Mouse (Mus musculus) heart, embryonic 15.5 days (tissue): ENCODE results near the gene Ndufa6. TPM values are rescaled to one million over a fixed set of nuclear protein-coding genes. Genes with fewer than 3 reads are reported as not detected.
"Not testable (repeated sequence)": the region's sequence is repeated elsewhere in the genome, so short reads cannot be mapped to it uniquely, and the experiment has no call there.

Source experiments
- ATAC-seq: fragments of 200-750 bp; cut with Nextera tagmentation; replicated peaks from 2 replicates; pipeline ENCODE4 v1.8.0; 2017; ENCODE audit warnings: low read depth, moderate TSS enrichment; ENCODE audit not compliant: insufficient number of reproducible peaks, insufficient read depth, low FRiP score
- H3K27ac ChIP-seq: fragments of 300-500 bp; sonication (generic); 2 replicates; pipeline ENCODE4 v1.5.1; 2015; ENCODE audit warnings: mild to moderate bottlenecking, inconsistent platforms
- H3K27me3 ChIP-seq: fragments of 300-500 bp; sonication (generic); 2 replicates; pipeline ENCODE4 v1.6.1; 2015; ENCODE audit warnings: inconsistent platforms
- H3K36me3 ChIP-seq: fragments of 300-500 bp; sonication (generic); 2 replicates; pipeline ENCODE4 v1.6.1; 2015; ENCODE audit warnings: mild to moderate bottlenecking, inconsistent platforms
- H3K4me1 ChIP-seq: fragments of 300-500 bp; sonication (generic); replicated peaks from 2 replicates; pipeline ENCODE4 v1.6.1; 2015; ENCODE audit warnings: inconsistent platforms
- H3K4me2 ChIP-seq: fragments of 300-500 bp; sonication (generic); 2 replicates; pipeline ENCODE4 v1.6.1; 2015; ENCODE audit warnings: inconsistent platforms, mild to moderate bottlenecking, moderate library complexity
- H3K4me3 ChIP-seq: fragments of 300-500 bp; sonication (generic); 2 replicates; pipeline ENCODE4 v1.5.1; 2015; ENCODE audit warnings: mild to moderate bottlenecking, inconsistent platforms
- H3K9ac ChIP-seq: fragments of 300-500 bp; sonication (generic); 2 replicates; pipeline ENCODE4 v1.6.1; 2015; ENCODE audit warnings: mild to moderate bottlenecking, inconsistent platforms
- H3K9me3 ChIP-seq: fragments of 300-500 bp; sonication (generic); replicated peaks from 2 replicates; pipeline ENCODE4 v1.6.1; 2016; ENCODE audit warnings: inconsistent platforms
- WGBS: fragments of 180-500 bp; shearing (Covaris S2); methylation state at CpG from one replicate; pipeline ENCODE4 v1.1.7; 2015; ENCODE audit warnings: mixed read lengths; 5-methylcytosine and 5-hydroxymethylcytosine counted together
- polyA plus RNA-seq: library from polyadenylated mRNA; unstranded; fragments of >200 nt; fragmentation: Nextera tagmentation; extraction: Ambion mirVana; gene quantifications from 2 replicates; pipeline ENCODE4 v1.2.1, GENCODE M21; 2015

The Ndufa6 gene
- polyA plus RNA-seq, 1 experiment from 2014 or later: 678 TPM

- H3K27ac ChIP-seq: no peak overlapping the region
These were observed 14.0 kb upstream of the Ndufa6 start for GRCm38 (mm10) chr15:82368146-82368545.

GRCm38 (mm10) chr15:82364561-82364960, 10.4 kb upstream of the Ndufa6 start:
- 8% methylated on average over 5 of the region's 9 CpGs for WGBS
- not testable (repeated sequence) for H3K36me3 ChIP-seq, H3K9ac ChIP-seq, ATAC-seq, H3K4me3 ChIP-seq, H3K9me3 ChIP-seq, H3K4me1 ChIP-seq, H3K27me3 ChIP-seq
- Histone ChIP-seq H3K4me2 (peak overlapping the region; percentile 45; the same call in 1 of the 2 replicates), H3K27ac (peak overlapping the region; percentile 57; the same call in 1 of the 2 replicates)

More at GRCm38 (mm10) chr15:82368146-82368545, 14.0 kb upstream of the Ndufa6 start:
- H3K27me3 ChIP-seq: no peaks in the 10 kb centered on the region
- H3K4me1 ChIP-seq: 0 out of 2 replicates have a peak, but pooled peaks cover 2% of the 10 kb centered on the region
- ATAC-seq: no peak
- no peaks in the 10 kb centered on the region for H3K9me3 ChIP-seq
- H3K4me3 ChIP-seq: no peak overlapping the region
- H3K9ac ChIP-seq: no peak overlapping the region
- no peak overlapping the region for H3K4me2 ChIP-seq
- 80% methylated on average over 4 of the region's 4 CpGs for WGBS
- H3K36me3 ChIP-seq: peaks cover 3% of the 10 kb centered on the region; the same call in 1 of the 2 replicates

- not testable (repeated sequence) for H3K9ac ChIP-seq, H3K4me3 ChIP-seq, H3K9me3 ChIP-seq, H3K36me3 ChIP-seq, ATAC-seq, H3K27me3 ChIP-seq, H3K27ac ChIP-seq, H3K4me2 ChIP-seq
- WGBS: 52% methylated on average over 11 of the region's 12 CpGs
- H3K4me1 ChIP-seq: peaks cover 12% of the 10 kb centered on the region
These were observed 9.7 kb upstream of the Ndufa6 start for GRCm38 (mm10) chr15:82363801-82364200.

GRCm38 (mm10) chr15:82362234-82362633, 8.1 kb upstream of the Ndufa6 start:
- no peak overlapping the region for H3K4me3 ChIP-seq
- no peak overlapping the region for H3K9ac ChIP-seq
- no peaks in the 10 kb centered on the region for H3K36me3 ChIP-seq
- no peaks in the 10 kb centered on the region for H3K9me3 ChIP-seq
- peaks cover 18% of the 10 kb centered on the region for H3K4me1 ChIP-seq
- H3K27ac ChIP-seq: peak overlapping the region; percentile 78
- peak; percentile 75 for ATAC-seq
- no peaks in the 10 kb centered on the region for H3K27me3 ChIP-seq
- 59% methylated on average over 4 of the region's 4 CpGs for WGBS
- no peak overlapping the region for H3K4me2 ChIP-seq

DNA sequence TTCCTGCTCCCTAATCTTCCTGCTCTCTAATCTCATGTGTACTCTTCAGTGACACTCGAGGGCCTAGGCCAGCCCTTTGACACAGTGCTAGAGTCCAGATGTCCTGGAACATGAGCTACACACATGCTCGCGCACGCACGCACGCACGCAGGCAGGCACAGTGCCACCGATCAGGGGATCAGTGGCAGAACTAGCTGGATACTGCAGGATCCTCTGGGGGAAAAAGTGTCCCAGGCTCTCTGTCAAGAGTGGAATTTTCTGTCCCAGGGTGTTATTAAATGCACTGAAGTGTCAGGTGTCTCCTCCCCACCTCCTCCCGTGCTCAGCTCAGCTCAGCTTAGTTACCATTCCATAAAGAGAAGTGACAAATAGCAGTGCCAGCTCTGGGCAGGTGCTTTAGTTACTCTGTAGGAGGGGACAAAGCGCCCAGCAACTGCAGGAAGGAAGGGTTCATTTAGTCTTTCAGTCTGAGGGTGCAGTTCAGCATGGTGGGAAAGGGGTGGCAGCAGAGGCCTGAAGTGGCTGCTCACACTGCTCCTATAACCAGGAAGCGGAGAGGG, 7.4 kb upstream of the Ndufa6 start:
- 0 out of 2 replicates have a peak overlapping the region, but pooled peaks have one; percentile 4 for H3K9ac ChIP-seq
- no peak overlapping the region for H3K4me2 ChIP-seq
- no peaks in the 10 kb centered on the region for H3K9me3 ChIP-seq
- no peaks in the 10 kb centered on the region for H3K36me3 ChIP-seq
- 54% methylated on average over 11 of the region's 11 CpGs for WGBS
- H3K27me3 ChIP-seq: no peaks in the 10 kb centered on the region
- peaks cover 18% of the 10 kb centered on the region for H3K4me1 ChIP-seq
- peak overlapping the region; percentile 78 for H3K27ac ChIP-seq
- peak; percentile 69 for ATAC-seq
- H3K4me3 ChIP-seq: no peak overlapping the region

- peaks cover 22% of the 10 kb centered on the region for H3K4me1 ChIP-seq
- H3K4me3 ChIP-seq: no peak overlapping the region
- H3K4me2 ChIP-seq: peak overlapping the region; percentile 26; the same call in 1 of the 2 replicates
- ATAC-seq: no peak
- 0 out of 2 replicates have a peak overlapping the region, but pooled peaks have one; percentile 19 for H3K9ac ChIP-seq
- peak overlapping the region; percentile 62 for H3K27ac ChIP-seq
- no peaks in the 10 kb centered on the region for H3K9me3 ChIP-seq
- 48% methylated on average over 22 of the region's 22 CpGs for WGBS
- no peaks in the 10 kb centered on the region for H3K27me3 ChIP-seq
- no peaks in the 10 kb centered on the region for H3K36me3 ChIP-seq
These were observed 4.5 kb upstream of the Ndufa6 start for GRCm38 (mm10) chr15:82358431-82359260.

DNA sequence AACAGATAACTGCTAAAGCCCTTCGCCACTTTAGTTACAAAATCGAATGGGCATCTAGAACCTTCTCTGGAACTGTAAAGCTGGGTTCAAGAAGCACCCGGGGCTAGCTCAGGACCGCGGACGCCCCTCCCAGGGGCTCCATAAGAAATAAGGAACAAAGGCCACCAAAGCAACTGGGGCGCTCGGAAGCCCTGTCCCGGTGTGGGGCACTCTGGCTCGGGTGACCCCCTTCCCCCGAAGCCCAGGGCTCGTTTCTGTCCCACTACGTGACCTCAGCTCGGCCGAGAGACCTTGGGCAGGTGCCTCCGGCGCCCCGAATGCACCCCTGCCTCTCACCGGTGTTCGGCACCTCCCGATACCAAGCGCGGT, 393 bp downstream of the Ndufa6 start:
- peak; percentile 37 for ATAC-seq
- 0% methylated on average over 23 of the region's 23 CpGs for WGBS

DNA sequence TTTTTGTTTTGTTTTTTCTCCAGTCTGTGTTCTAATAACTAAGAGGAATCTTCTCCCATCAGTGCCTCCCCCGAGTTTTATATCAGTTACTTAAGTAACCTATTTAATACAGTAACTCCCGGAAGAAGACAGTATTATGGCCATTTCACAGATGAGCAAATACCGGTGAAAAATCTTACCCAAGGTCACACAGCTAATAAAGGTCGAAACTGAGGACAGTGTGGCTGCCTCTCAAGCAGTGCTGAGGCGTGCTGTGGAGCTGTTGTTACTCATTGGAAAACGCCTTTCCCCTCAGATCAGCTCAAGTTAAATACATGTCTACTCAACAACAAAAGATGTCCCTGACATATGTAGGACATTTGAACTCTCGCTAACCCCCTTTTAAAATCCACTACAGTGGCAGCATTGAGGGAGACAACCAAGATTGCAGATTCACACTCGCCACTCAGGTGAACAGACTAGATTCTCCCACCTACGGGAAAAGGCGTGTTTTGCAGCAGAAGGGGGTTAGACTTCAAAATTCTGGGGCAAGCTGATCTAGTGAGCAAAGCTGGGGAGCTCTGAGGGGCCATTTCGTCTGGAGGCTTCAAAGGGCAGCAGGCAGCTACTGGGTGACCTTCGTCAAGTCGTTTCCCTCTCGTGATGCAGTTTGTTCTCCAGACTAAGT, 911 bp downstream of the Ndufa6 start:
- peak overlapping the region; percentile 98 for H3K9ac ChIP-seq
- 20% methylated on average over 14 of the region's 14 CpGs for WGBS
- H3K4me1 ChIP-seq: peaks cover 24% of the 10 kb centered on the region
- no peaks in the 10 kb centered on the region for H3K27me3 ChIP-seq
- no peak for ATAC-seq
- H3K4me3 ChIP-seq: peak overlapping the region; percentile 88
- peak overlapping the region; percentile 81 for H3K4me2 ChIP-seq
- H3K9me3 ChIP-seq: no peaks in the 10 kb centered on the region
- peak overlapping the region; percentile 90 for H3K27ac ChIP-seq
- peaks cover 30% of the 10 kb centered on the region for H3K36me3 ChIP-seq

More for the DNA sequence above, 393 bp downstream of the Ndufa6 start:
- Histone ChIP-seq H3K36me3 (peaks cover 25% of the 10 kb centered on the region), H3K4me2 (peak overlapping the region; percentile 81), H3K9me3 (no peaks in the 10 kb centered on the region), H3K4me3 (peak overlapping the region; percentile 88), H3K9ac (peak overlapping the region; percentile 98), H3K27me3 (no peaks in the 10 kb centered on the region), H3K4me1 (peaks cover 29% of the 10 kb centered on the region), H3K27ac (peak overlapping the region; percentile 90)

DNA sequence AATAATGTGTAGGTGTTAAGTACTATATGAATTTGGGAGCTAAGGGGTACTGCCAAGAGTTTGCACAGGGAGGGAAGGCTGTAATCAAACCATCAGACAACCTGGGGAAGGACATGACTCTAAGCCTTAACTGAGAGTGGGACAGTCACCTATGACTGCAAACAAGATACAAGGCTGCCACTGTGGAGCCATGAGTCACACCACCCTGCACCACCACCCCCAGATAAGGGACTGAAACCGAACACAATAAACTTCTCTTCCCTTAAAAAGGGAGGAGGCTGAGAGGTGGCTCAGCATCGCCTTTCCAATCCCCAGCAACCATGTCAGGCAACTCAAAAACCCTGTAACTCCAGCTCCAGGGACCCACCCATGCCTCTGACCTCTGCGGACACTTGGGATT, 2.6 kb downstream of the Ndufa6 start:
- no peak overlapping the region for H3K27ac ChIP-seq
- peaks cover 35% of the 10 kb centered on the region for H3K36me3 ChIP-seq
- no peaks in the 10 kb centered on the region for H3K27me3 ChIP-seq
- H3K4me2 ChIP-seq: no peak overlapping the region
- no peaks in the 10 kb centered on the region for H3K9me3 ChIP-seq
- no peak for ATAC-seq
- peaks cover 37% of the 10 kb centered on the region for H3K4me1 ChIP-seq
- H3K9ac ChIP-seq: no peak overlapping the region
- WGBS: 53% methylated on average over 3 of the region's 3 CpGs
- H3K4me3 ChIP-seq: no peak overlapping the region

- H3K27me3 ChIP-seq: no peaks in the 10 kb centered on the region
- H3K9ac ChIP-seq: no peak overlapping the region
- ATAC-seq: no peak
- no peak overlapping the region for H3K4me2 ChIP-seq
- 80% methylated on average over 4 of the region's 4 CpGs for WGBS
- no peak overlapping the region for H3K4me3 ChIP-seq
- H3K27ac ChIP-seq: no peak overlapping the region
- no peaks in the 10 kb centered on the region for H3K9me3 ChIP-seq
- peaks cover 37% of the 10 kb centered on the region for H3K4me1 ChIP-seq
- H3K36me3 ChIP-seq: peaks cover 35% of the 10 kb centered on the region
These were observed 3.8 kb downstream of the Ndufa6 start for GRCm38 (mm10) chr15:82350349-82350748.

GRCm38 (mm10) chr15:82348999-82349341, 5.2 kb downstream of the Ndufa6 start:
- WGBS: 91% methylated on average over 2 of the region's 2 CpGs
- no peak overlapping the region for H3K9ac ChIP-seq
- H3K4me1 ChIP-seq: peaks cover 34% of the 10 kb centered on the region
- ATAC-seq: no peak
- H3K4me2 ChIP-seq: no peak overlapping the region
- H3K36me3 ChIP-seq: peaks cover 35% of the 10 kb centered on the region
- H3K9me3 ChIP-seq: no peaks in the 10 kb centered on the region
- H3K27me3 ChIP-seq: no peaks in the 10 kb centered on the region
- no peak overlapping the region for H3K4me3 ChIP-seq
- H3K27ac ChIP-seq: no peak overlapping the region
